Mouse (Mus musculus) C2C12 (cell line): ENCODE measurements around the gene Mcoln2.

Experiments used
- CTCF ChIP-seq: IDR thresholded peaks from one replicate; pipeline ENCODE4 v1.5.1; 2011; ENCODE audit not compliant: control insufficient read depth, insufficient read depth, insufficient read length
- FOSL1 ChIP-seq: IDR thresholded peaks from one replicate; pipeline ENCODE4 v1.8.0; 2011; ENCODE audit warnings: mild to moderate bottlenecking, low read length; ENCODE audit not compliant: poor library complexity, insufficient read depth, severe bottlenecking
- MYOD1 ChIP-seq: IDR thresholded peaks from one replicate; pipeline ENCODE4 v1.6.1; 2011; ENCODE audit warnings: low read depth; ENCODE audit not compliant: control insufficient read depth, insufficient read length
- MYOG ChIP-seq: IDR thresholded peaks from one replicate; pipeline ENCODE4 v1.6.1; 2011; ENCODE audit not compliant: control insufficient read depth, insufficient read length; ENCODE audit errors: extremely low read depth
- USF1 ChIP-seq: IDR thresholded peaks from one replicate; pipeline ENCODE4 v1.6.1; 2011; ENCODE audit warnings: low read depth, mild to moderate bottlenecking, control low read depth, moderate library complexity

DNA sequence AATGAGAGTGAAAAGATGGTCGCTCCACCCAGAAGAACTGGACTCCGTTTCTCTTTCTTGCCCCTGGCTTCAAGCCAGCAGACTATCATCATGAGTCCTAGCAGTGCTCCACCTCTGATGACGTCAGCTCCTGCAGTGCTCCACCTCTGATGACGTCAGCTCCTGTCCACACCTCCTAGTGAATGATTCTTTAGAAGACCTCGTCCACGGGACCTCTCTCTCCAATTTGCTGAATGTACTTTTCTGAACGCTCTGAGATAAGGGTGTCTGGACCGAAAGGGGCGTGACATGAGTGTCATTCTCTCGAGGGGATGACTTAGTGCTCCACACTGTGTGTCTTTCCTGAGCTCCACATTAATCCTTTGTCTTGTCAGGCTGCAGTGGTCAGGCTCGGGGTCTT, 55.7 kb downstream of the Mcoln2 start:
- TF ChIP-seq CTCF (no peak), FOSL1 (no peak), MYOG (no peak), MYOD1 (no peak), USF1 (no peak)
